Mouse (Mus musculus): ENCODE measurements around the gene Gemin5. TPM values are rescaled to one million over a fixed set of nuclear protein-coding genes. Genes with fewer than 3 reads are reported as not detected.

Gene Gemin5
- total and polyA plus RNA-seq, 3 experiments = 3.2 to 9.3 (median 9.1) TPM

- no peaks in the 10 kb centered on the region for H3K36me3 ChIP-seq (ENCODE audit: control insufficient read depth, insufficient read depth, low read length)
- TF ChIP-seq CTCF (IDR thresholded peaks at IDR 0.05) (no peak), POLR2A (IDR thresholded peaks at IDR 0.05; ENCODE audit: insufficient read depth, low read depth, low read length) (no peak), EP300 (IDR thresholded peaks at IDR 0.05; ENCODE audit: insufficient read depth, low read depth, low read length) (no peak)
- 87% methylated on average over 11 of the region's 11 CpGs for WGBS
- no peaks in the 10 kb centered on the region; the same call in 1 of the 2 replicates for H3K4me1 ChIP-seq (ENCODE audit: control insufficient read depth, insufficient read depth, low read length)
- no peak overlapping the region for H3K4me3 ChIP-seq
- DNase-seq = no peak
- no peak overlapping the region for H3K9ac ChIP-seq (ENCODE audit: low read depth, low read length)
- intact Hi-C loops (cut with DNase I) = no loop called here
- no peak overlapping the region for H3K27ac ChIP-seq
- no peaks in the 10 kb centered on the region for H3K27me3 ChIP-seq (ENCODE audit: control insufficient read depth, insufficient read depth, low read length)
- H3K79me2 ChIP-seq (replicated peaks; ENCODE audit: control insufficient read depth, insufficient read depth, low read length) = no peaks in the 10 kb centered on the region
Measured at GRCm38 (mm10) chr11:58138821-58139220, 29.5 kb downstream of the Gemin5 start.

- Histone ChIP-seq H3K4me3 (no peak overlapping the region), H3K9ac (ENCODE audit: low read depth, low read length) (no peak overlapping the region), H3K36me3 (ENCODE audit: control insufficient read depth, insufficient read depth, low read length) (no peaks in the 10 kb centered on the region), H3K27ac (no peak overlapping the region), H3K79me2 (replicated peaks; ENCODE audit: control insufficient read depth, insufficient read depth, low read length) (no peaks in the 10 kb centered on the region), H3K4me1 (ENCODE audit: control insufficient read depth, insufficient read depth, low read length) (no peaks in the 10 kb centered on the region; the same call in 1 of the 2 replicates), H3K27me3 (ENCODE audit: control insufficient read depth, insufficient read depth, low read length) (no peaks in the 10 kb centered on the region)
- intact Hi-C loops (cut with DNase I) = no loop called here
- DNase-seq = no peak
- WGBS = 65% methylated on average over 6 of the region's 6 CpGs
- TF ChIP-seq CTCF (IDR thresholded peaks at IDR 0.05) = no peak
- TF ChIP-seq POLR2A (IDR thresholded peaks at IDR 0.05; ENCODE audit: insufficient read depth, low read depth, low read length) = no peak
- TF ChIP-seq EP300 (IDR thresholded peaks at IDR 0.05; ENCODE audit: insufficient read depth, low read depth, low read length) = no peak
Measured at GRCm38 (mm10) chr11:58136677-58137076, 31.7 kb downstream of the Gemin5 start.

GRCm38 (mm10) chr11:58135296-58135695 lies 33.0 kb downstream of the Gemin5 start:
- no peak for TF ChIP-seq EP300 (IDR thresholded peaks at IDR 0.05; ENCODE audit: insufficient read depth, low read depth, low read length)
- no peak for TF ChIP-seq POLR2A (IDR thresholded peaks at IDR 0.05; ENCODE audit: insufficient read depth, low read depth, low read length)
- no peak for TF ChIP-seq CTCF (IDR thresholded peaks at IDR 0.05)
- DNase-seq = no peak
- no peaks in the 10 kb centered on the region; the same call in 1 of the 2 replicates for H3K4me1 ChIP-seq (ENCODE audit: control insufficient read depth, insufficient read depth, low read length)
- intact Hi-C loops (cut with DNase I) = no loop called here
- H3K9ac ChIP-seq (ENCODE audit: low read depth, low read length) = no peak overlapping the region
- no peaks in the 10 kb centered on the region for H3K79me2 ChIP-seq (replicated peaks; ENCODE audit: control insufficient read depth, insufficient read depth, low read length)
- no peaks in the 10 kb centered on the region for H3K27me3 ChIP-seq (ENCODE audit: control insufficient read depth, insufficient read depth, low read length)
- no peaks in the 10 kb centered on the region for H3K36me3 ChIP-seq (ENCODE audit: control insufficient read depth, insufficient read depth, low read length)
- H3K4me3 ChIP-seq = no peak overlapping the region
- H3K27ac ChIP-seq = no peak overlapping the region

- Histone ChIP-seq H3K79me2 (replicated peaks; ENCODE audit: control insufficient read depth, insufficient read depth, low read length) (no peaks in the 10 kb centered on the region), H3K27me3 (ENCODE audit: control insufficient read depth, insufficient read depth, low read length) (no peaks in the 10 kb centered on the region), H3K9ac (ENCODE audit: low read depth, low read length) (no peak overlapping the region), H3K27ac (no peak overlapping the region), H3K4me1 (ENCODE audit: control insufficient read depth, insufficient read depth, low read length) (no peaks in the 10 kb centered on the region), H3K36me3 (ENCODE audit: control insufficient read depth, insufficient read depth, low read length) (no peaks in the 10 kb centered on the region), H3K4me3 (no peak overlapping the region)
- TF ChIP-seq CTCF (IDR thresholded peaks at IDR 0.05) (no peak), EP300 (IDR thresholded peaks at IDR 0.05; ENCODE audit: insufficient read depth, low read depth, low read length) (no peak), POLR2A (IDR thresholded peaks at IDR 0.05; ENCODE audit: insufficient read depth, low read depth, low read length) (no peak)
- intact Hi-C loops (cut with DNase I) = no loop called here
- no peak for DNase-seq
Measured at GRCm38 (mm10) chr11:58134869-58135268, 33.5 kb downstream of the Gemin5 start.

GRCm38 (mm10) chr11:58132026-58132425 lies 36.3 kb downstream of the Gemin5 start:
- WGBS = 92% methylated on average over 3 of the region's 3 CpGs
- H3K36me3 ChIP-seq (ENCODE audit: control insufficient read depth, insufficient read depth, low read length) = no peaks in the 10 kb centered on the region; the same call in 1 of the 2 replicates
- TF ChIP-seq CTCF (IDR thresholded peaks at IDR 0.05) = no peak
- TF ChIP-seq POLR2A (IDR thresholded peaks at IDR 0.05; ENCODE audit: insufficient read depth, low read depth, low read length) = no peak
- no peak for TF ChIP-seq EP300 (IDR thresholded peaks at IDR 0.05; ENCODE audit: insufficient read depth, low read depth, low read length)

GRCm38 (mm10) chr11:58129302-58129843 lies 39.0 kb downstream of the Gemin5 start:
- H3K27ac ChIP-seq = no peak overlapping the region
- intact Hi-C loops (cut with DNase I) = no loop called here
- WGBS = 60% methylated on average over 6 of the region's 6 CpGs

More at GRCm38 (mm10) chr11:58132026-58132425, 36.3 kb downstream of the Gemin5 start:
- H3K79me2 ChIP-seq (replicated peaks; ENCODE audit: control insufficient read depth, insufficient read depth, low read length) = no peaks in the 10 kb centered on the region
- intact Hi-C loops (cut with DNase I) = no loop called here
- no peak overlapping the region for H3K4me3 ChIP-seq
- H3K27ac ChIP-seq = no peak overlapping the region
- H3K9ac ChIP-seq (ENCODE audit: low read depth, low read length) = no peak overlapping the region
- DNase-seq = no peak
- H3K27me3 ChIP-seq (ENCODE audit: control insufficient read depth, insufficient read depth, low read length) = no peaks in the 10 kb centered on the region
- no peaks in the 10 kb centered on the region; the same call in 1 of the 2 replicates for H3K4me1 ChIP-seq (ENCODE audit: control insufficient read depth, insufficient read depth, low read length)

More at GRCm38 (mm10) chr11:58129302-58129843, 39.0 kb downstream of the Gemin5 start:
- H3K27me3 ChIP-seq (ENCODE audit: control insufficient read depth, insufficient read depth, low read length) = no peaks in the 10 kb centered on the region
- H3K4me3 ChIP-seq = no peak overlapping the region
- no peak for DNase-seq
- no peak overlapping the region for H3K9ac ChIP-seq (ENCODE audit: low read depth, low read length)
- TF ChIP-seq CTCF (IDR thresholded peaks at IDR 0.05) (no peak), EP300 (IDR thresholded peaks at IDR 0.05; ENCODE audit: insufficient read depth, low read depth, low read length) (no peak), POLR2A (IDR thresholded peaks at IDR 0.05; ENCODE audit: insufficient read depth, low read depth, low read length) (no peak)
- peaks cover 3% of the 10 kb centered on the region; the same call in 1 of the 2 replicates for H3K4me1 ChIP-seq (ENCODE audit: control insufficient read depth, insufficient read depth, low read length)
- no peaks in the 10 kb centered on the region for H3K79me2 ChIP-seq (replicated peaks; ENCODE audit: control insufficient read depth, insufficient read depth, low read length)
- no peaks in the 10 kb centered on the region; the same call in 1 of the 2 replicates for H3K36me3 ChIP-seq (ENCODE audit: control insufficient read depth, insufficient read depth, low read length)
